Mouse (Mus musculus) c-Kit-positive CD71-negative TER-119-negative erythroid progenitor cells, embryonic 14.5 days (primary cell): Measurements from ENCODE around the gene Smc4.
"Not testable (repeated sequence)": the region's sequence is repeated elsewhere in the genome, so short reads cannot be mapped to it uniquely, and the experiment has no call there.

Experiments used
- DNase-seq: peaks from one replicate; pipeline ENCODE4 v3.0.0-alpha.2; 2013; ENCODE audit warnings: low read depth

Gene Smc4

DNA sequence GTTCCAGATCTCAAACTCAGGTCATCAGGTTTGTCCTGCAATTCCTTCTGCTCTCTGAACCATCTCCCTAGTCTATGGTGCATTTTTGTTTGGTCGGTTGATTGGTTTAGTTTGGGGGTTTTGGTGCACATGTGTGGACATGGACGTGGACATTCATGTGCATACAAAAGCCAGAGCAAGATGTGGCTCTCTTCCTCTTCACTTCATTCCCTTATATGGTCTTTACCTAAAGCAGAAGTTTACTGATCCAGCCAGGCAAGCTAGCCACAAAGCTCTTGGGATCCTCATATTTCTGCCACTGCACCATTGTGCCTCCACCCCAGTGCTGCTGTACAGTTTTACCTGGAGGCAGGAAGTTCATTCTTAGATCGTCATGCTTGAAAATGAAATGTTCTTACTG, 12.6 kb downstream of the Smc4 start:
- DNase-seq = no peak

GRCm38 (mm10) chr3:69018635-69019034, 14.1 kb downstream of the Smc4 start:
- DNase-seq = not testable (repeated sequence)

- DNase-seq = no peak
Observed at GRCm38 (mm10) chr3:69020285-69020684, 15.7 kb downstream of the Smc4 start.

GRCm38 (mm10) chr3:69020764-69021163, 16.2 kb downstream of the Smc4 start:
- DNase-seq = no peak

DNA sequence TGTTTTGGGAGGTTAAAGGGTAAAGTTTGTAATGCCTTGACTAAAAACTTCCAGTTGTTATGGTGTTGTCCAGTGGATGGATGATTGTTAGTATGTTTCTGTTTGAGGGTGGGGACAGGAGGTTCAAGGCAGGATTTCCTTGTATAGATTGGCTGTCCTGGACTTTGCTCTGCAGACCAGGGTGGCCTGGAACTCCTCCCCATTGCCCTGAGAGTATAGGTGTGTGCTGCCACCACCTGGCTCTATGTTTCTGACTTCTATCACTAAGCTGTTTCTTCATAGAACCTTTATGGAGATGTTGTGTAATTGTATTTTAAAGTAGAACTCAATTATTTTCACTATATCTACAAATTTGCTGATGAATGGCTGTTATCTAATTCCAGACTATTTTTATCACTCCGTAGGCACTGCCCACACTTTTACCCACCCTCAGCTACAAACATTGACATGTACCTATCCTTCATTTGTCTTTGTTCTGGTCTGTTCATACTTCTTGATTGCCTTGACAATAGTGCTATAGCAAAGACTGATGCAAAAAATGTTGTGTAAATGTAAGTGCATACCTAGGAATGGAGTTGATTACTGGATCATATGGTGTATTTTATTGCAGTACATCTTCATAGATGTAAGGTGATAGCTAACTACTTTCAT, 21.7 kb downstream of the Smc4 start:
- DNase-seq = no peak

DNA sequence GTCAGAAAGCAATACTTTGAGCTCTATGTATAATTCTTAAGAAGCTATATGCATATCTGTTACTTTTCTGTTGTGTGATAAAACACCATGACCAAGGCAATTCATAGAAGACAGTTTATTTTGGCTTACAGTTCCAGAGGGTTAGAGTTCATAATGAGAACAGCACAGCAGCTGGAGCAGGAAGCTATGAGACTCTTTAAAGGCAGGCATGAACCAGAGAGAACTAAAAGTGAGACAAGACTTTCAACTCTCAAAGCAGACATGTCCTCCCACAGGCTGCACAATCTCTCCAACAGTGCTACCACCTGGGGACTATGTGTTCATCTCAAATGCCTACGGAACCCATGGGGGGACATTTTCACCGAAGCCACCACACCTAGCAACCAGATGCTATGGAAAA, 35.6 kb downstream of the Smc4 start:
- no peak for DNase-seq

- no peak for DNase-seq
Observed at GRCm38 (mm10) chr3:69041298-69041697, 36.8 kb downstream of the Smc4 start.

DNA sequence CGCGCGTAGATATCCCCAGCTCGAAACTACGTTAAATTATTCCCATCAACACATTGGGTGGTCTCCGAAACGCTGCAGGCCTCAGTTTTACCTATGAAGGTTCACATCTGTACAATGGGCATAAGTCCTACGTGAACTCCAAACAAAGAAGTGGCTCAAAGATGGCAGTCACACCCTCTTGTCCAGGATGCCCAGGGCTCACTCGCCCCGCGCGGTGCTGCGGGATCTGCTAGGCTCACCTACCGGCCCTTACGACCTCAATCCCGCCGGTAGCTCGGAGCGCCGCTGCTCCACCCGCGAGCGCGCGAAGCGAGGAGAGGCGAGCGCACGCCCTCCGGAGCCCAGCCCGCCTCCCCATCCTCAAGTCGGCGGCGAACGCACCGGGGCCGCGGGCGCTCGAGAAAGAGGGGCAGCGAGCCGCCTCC, 39.6 kb downstream of the Smc4 start:
- no peak for DNase-seq

DNA sequence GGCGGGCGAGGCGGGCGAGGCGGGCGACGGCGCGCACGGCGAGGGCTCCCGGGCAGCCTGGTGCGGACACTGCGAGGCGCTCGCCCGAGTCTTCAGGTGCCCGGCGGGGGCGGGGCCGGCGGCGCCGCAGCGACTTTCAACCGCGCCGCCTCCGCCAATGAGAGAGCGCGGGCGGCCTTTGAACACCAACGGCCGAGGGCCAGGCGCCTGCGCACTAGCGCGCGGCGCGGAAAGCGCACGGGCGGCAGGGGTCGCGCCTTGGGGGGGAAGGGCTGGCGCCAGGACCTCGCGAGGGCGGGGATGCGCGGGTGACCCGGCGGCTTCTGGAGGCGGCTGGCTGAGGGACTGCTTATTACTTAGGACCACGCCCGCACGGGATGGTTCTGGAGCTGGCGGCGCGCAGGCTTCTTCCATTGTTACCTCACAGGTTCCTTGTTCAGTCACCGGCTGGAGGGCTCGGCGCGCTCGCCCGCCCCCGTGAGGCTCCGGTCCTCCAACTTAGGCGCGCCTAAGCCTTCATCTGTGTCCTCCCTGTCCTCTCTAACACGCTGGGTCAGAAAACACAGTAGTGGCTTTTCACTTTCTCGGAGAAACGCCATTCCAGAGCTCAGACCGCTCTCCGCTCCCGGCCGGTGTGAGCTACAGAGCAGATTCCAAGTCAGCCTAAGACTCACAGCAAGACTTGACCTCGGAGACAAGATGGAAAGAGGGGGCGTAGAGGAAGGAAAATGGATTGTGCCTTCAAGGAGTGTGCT, 40.3 kb downstream of the Smc4 start, which contains the start of gene Trim59:
TSS of gene Trim59 (minus strand) at position 111 of the 755 bp plus-strand sequence.
- peak; percentile 83 for DNase-seq

- DNase-seq = no peak
Observed at GRCm38 (mm10) chr3:69045400-69045703, 40.8 kb downstream of the Smc4 start.

DNA sequence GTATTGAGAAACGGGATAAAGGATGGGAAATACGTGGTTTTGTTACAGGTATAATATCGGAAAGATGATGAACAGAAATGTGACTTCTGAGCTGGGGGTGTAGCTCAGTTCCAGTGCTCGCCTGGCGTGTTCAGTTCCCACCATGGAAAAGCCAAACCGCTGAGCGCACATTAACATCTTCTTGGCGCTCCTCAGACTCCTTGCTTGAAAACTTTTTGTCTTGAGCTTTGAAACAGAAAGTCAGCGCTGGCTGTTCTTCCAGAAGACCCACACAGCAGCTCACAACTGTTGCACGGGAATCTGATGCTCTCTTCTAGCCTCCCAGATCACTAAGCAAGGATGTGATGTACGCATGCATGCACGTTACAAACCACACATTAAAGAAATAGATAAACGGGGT, 41.2 kb downstream of the Smc4 start:
- DNase-seq = no peak

DNA sequence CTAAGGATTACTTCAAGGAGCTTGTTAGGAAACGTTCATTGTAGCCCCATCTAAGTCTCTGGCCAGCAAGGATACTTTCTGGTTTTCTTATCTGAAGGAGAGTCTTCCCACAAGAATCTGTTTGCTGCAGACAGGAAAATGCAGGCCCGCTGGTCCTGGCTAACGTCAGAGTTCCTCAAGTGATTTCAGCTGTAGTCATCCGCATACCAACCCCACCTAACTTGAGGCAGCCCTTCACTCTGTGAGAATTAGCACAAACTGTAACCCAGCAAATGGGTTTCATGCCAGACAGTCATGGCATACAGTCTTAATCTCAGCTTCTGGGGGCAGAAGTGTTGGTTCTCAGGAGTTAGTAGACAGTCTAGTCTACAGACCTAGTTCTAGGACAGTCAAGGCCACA, 42.0 kb downstream of the Smc4 start:
- DNase-seq = no peak

- DNase-seq = no peak
Observed at GRCm38 (mm10) chr3:69047684-69048083, 43.1 kb downstream of the Smc4 start.

DNA sequence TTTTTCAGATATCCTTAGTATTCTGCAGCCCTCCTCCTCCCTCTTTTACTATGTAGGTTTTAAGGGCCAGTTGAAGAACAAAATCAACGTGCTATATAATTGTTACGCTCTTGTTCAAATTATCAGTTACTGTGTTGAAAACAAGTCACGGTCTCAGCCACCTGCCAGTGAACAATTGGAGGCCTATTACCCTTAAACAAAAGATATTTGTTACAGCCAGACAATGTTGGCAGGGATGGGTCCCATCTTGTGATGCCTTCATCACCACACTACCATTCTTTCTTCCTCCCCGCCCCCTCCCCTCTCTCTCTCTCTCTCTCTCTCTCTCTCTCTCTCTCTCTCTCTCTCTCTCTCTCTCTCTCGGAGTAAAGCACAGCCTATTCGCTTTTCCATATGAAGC, 44.5 kb downstream of the Smc4 start:
- no peak for DNase-seq

- DNase-seq = no peak
Observed at GRCm38 (mm10) chr3:69051894-69052293, 47.4 kb downstream of the Smc4 start.

- DNase-seq = no peak
Observed at GRCm38 (mm10) chr3:69054760-69055432, 50.4 kb downstream of the Smc4 start.

- DNase-seq = no peak
Observed at GRCm38 (mm10) chr3:69055871-69056270, 51.3 kb downstream of the Smc4 start.

- no peak for DNase-seq
Observed at GRCm38 (mm10) chr3:69060672-69061071, 56.1 kb downstream of the Smc4 start.

DNA sequence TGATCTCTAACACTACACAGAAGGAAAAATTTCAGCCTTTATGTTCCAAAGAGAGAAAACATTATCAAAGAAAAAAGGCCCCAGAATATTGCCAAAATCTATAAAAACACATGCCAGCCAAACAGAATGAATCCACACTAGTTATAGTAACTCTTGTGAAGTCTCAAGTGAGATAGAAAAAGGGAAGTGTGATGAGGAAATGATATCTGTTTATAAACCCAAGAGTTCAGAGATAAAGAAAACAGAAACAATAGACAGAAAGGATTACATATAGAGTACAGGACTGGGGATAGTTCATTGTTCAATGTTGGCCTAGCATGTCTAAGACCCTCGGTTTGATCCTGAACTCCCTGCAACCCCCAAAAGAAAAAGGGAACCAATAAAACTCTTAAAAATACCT, 58.2 kb downstream of the Smc4 start:
- DNase-seq = no peak

DNA sequence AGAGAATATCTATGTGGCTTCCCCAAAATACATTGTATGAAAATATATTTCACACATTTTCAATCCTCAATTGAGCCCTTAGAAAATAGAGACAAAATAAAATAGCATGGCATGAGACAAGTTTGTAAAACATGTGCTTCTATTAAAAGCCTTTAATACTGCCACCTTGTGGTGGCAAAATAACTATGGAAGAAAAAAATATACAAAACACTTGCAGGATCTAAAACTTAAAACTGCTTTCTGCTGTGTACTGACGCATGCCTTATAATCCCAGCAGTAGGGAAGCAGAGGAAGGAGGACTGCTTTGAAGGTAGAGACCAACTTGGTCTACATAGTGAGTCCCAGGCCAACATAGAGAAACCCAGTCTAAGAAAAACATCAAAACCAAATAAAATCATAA, 59.5 kb downstream of the Smc4 start:
- no peak for DNase-seq
